Mouse (Mus musculus) spleen, adult 2 months (tissue): ENCODE data around the gene Elmo1.

Experiments
- CTCF ChIP-seq: fragments of 200-500 bp; IDR thresholded peaks from 2 replicates; pipeline ENCODE4 v1.5.1; 2011; ENCODE audit warnings: mild to moderate bottlenecking, inconsistent platforms; ENCODE audit not compliant: insufficient read depth, insufficient read length, insufficient replicate concordance; ENCODE audit errors: extremely low read depth
- POLR2A ChIP-seq: fragments of 200-500 bp; IDR thresholded peaks from 2 replicates; pipeline ENCODE4 v1.6.1; 2011; ENCODE audit warnings: low read depth, low read length, inconsistent platforms

GRCm38 (mm10) chr13:20619946-20620345 lies 529.5 kb downstream of the Elmo1 start:
- TF ChIP-seq CTCF = no peak
- no peak for TF ChIP-seq POLR2A
